Mouse (Mus musculus) liver, embryonic 11.5 days (tissue): ENCODE results near the gene Map4k4. TPM values are rescaled to one million over a fixed set of nuclear protein-coding genes. Genes with fewer than 3 reads are reported as not detected.

ENCODE experiments used
- ATAC-seq: fragments of 200-750 bp; cut with Nextera tagmentation; replicated peaks from 2 replicates; pipeline ENCODE4 v1.8.0; 2017; ENCODE audit warnings: moderate number of reproducible peaks, mild to moderate bottlenecking, moderate TSS enrichment, moderate library complexity; ENCODE audit not compliant: low FRiP score
- DNase-seq: peaks from one replicate; pipeline ENCODE4 v3.0.0-alpha.2; 2017; ENCODE audit warnings: low spot score
- H3K27ac ChIP-seq: fragments of 300-500 bp; sonication (generic); 2 replicates; pipeline ENCODE4 v1.5.1; 2014; ENCODE audit warnings: mild to moderate bottlenecking, low read depth, low read length, control low read depth
- H3K27me3 ChIP-seq: fragments of 300-500 bp; sonication (generic); replicated peaks from 2 replicates; pipeline ENCODE4 v1.6.1; 2014; ENCODE audit warnings: low read length, mixed read lengths; ENCODE audit not compliant: control insufficient read depth, insufficient read depth
- H3K36me3 ChIP-seq: fragments of 300-500 bp; sonication (generic); 2 replicates; pipeline ENCODE4 v1.6.1; 2014; ENCODE audit warnings: mild to moderate bottlenecking, low read length, moderate library complexity, mixed read lengths; ENCODE audit not compliant: control insufficient read depth, insufficient read depth
- H3K4me1 ChIP-seq: fragments of 300-500 bp; sonication (generic); replicated peaks from 2 replicates; pipeline ENCODE4 v1.6.1; 2014; ENCODE audit warnings: low read length, mixed read lengths; ENCODE audit not compliant: control insufficient read depth, insufficient read depth
- H3K4me2 ChIP-seq: fragments of 300-500 bp; sonication (generic); 2 replicates; pipeline ENCODE4 v1.6.1; 2014; ENCODE audit warnings: mild to moderate bottlenecking, control low read depth, moderate library complexity
- H3K4me3 ChIP-seq: fragments of 300-500 bp; sonication (generic); 2 replicates; pipeline ENCODE4 v1.5.1; 2014; ENCODE audit warnings: low read depth, low read length, control low read depth
- H3K9ac ChIP-seq: fragments of 300-500 bp; sonication (generic); 2 replicates; pipeline ENCODE4 v1.6.1; 2014; ENCODE audit warnings: low read depth, low read length, control low read depth
- H3K9me3 ChIP-seq: fragments of 300-500 bp; sonication (generic); 2 replicates; pipeline ENCODE4 v1.6.1; 2016; ENCODE audit warnings: low read length, inconsistent platforms, mixed read lengths; ENCODE audit not compliant: control insufficient read depth
- WGBS: fragments of 180-500 bp; shearing (Covaris S2); extraction: QIAGEN DNeasy Blood & Tissue Kit; methylation state at CpG from one replicate; pipeline ENCODE4 v1.1.7; 2014; 5-methylcytosine and 5-hydroxymethylcytosine counted together
- polyA plus RNA-seq: library from polyadenylated mRNA; unstranded; fragments of >200 nt; fragmentation: Nextera tagmentation; extraction: Ambion mirVana; gene quantifications from 2 replicates; pipeline ENCODE4 v1.2.1, GENCODE M21; 2014

Gene Map4k4
- polyA plus RNA-seq, 1 experiment from 2014 or later = 13.6 TPM

DNA sequence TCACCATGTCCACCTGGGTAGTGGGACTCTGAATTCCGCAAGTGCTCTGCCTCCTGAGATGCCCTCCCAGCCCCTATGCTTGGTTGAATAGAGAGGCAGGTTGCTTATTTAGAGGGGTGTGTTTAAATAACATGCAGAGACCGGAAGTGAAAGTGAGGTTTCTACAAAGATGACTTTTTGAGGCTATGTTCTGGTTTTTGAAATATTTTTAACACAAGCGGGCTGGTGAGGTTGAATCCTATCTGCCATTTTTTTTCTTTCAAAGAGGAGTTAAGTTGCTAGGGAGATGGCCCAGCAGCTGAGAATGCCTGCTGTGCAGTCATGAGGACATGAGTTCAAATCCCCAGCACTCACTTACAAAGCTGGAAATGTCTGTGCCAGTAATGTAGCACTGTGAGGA is 4.0 kb downstream of the Map4k4 start:
- no peak overlapping the region for H3K4me3 ChIP-seq
- WGBS = 91% methylated on average over 3 of the region's 3 CpGs
- ATAC-seq (no peak), DNase-seq (no peak)
- H3K9ac ChIP-seq = no peak overlapping the region
- no peak overlapping the region for H3K4me2 ChIP-seq
- 0 out of 2 replicates have a peak, but pooled peaks cover 4% of the 10 kb centered on the region for H3K27me3 ChIP-seq
- no peaks in the 10 kb centered on the region for H3K9me3 ChIP-seq
- no peak overlapping the region for H3K27ac ChIP-seq
- no peaks in the 10 kb centered on the region for H3K36me3 ChIP-seq
- peaks cover 14% of the 10 kb centered on the region for H3K4me1 ChIP-seq

DNA sequence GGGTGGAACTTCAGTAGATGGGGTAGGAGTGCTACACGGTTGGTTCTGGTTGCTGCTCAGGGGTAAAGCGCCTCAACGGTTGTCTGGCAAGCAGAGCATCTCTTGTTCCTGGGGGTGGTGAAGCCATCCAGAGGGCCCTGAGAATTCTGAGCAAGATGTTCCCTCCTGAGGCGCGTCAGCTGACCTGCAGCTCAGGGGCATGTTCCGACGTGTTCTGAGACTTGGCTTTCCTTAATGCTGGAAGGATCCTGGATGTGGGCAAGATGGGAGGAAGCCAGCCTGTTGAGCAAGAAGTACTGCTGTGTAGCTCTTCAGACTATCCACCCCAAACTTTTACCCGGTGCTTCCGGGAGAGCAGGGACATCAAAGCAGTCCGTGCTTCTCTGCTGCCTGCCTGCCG is 6.2 kb downstream of the Map4k4 start:
- Histone ChIP-seq H3K27me3 (no peaks in the 10 kb centered on the region), H3K4me2 (no peak overlapping the region), H3K4me3 (no peak overlapping the region), H3K36me3 (no peaks in the 10 kb centered on the region), H3K4me1 (peaks cover 10% of the 10 kb centered on the region; the same call in 1 of the 2 replicates), H3K9me3 (no peaks in the 10 kb centered on the region), H3K27ac (no peak overlapping the region), H3K9ac (no peak overlapping the region)
- DNase-seq (no peak), ATAC-seq (no peak)
- WGBS = 73% methylated on average over 11 of the region's 11 CpGs

GRCm38 (mm10) chr1:39908976-39909375 is 8.3 kb downstream of the Map4k4 start:
- Histone ChIP-seq H3K36me3 (no peaks in the 10 kb centered on the region), H3K9me3 (no peaks in the 10 kb centered on the region), H3K4me2 (no peak overlapping the region), H3K9ac (no peak overlapping the region), H3K4me1 (peaks cover 6% of the 10 kb centered on the region; the same call in 1 of the 2 replicates), H3K27ac (no peak overlapping the region), H3K4me3 (no peak overlapping the region), H3K27me3 (no peaks in the 10 kb centered on the region)
- DNase-seq (no peak), ATAC-seq (no peak)
- WGBS = 87% methylated on average over 2 of the region's 2 CpGs

- no peaks in the 10 kb centered on the region for H3K27me3 ChIP-seq
- H3K9ac ChIP-seq = no peak overlapping the region
- peaks cover 3% of the 10 kb centered on the region; the same call in 1 of the 2 replicates for H3K4me1 ChIP-seq
- 63% methylated on average over 3 of the region's 3 CpGs for WGBS
- peaks cover 5% of the 10 kb centered on the region for H3K36me3 ChIP-seq
- DNase-seq = no peak
- H3K4me2 ChIP-seq = no peak overlapping the region
- no peak overlapping the region for H3K4me3 ChIP-seq
- H3K27ac ChIP-seq = no peak overlapping the region
- peaks cover 4% of the 10 kb centered on the region; the same call in 1 of the 2 replicates for H3K9me3 ChIP-seq
- ATAC-seq = 0 out of 2 replicates have a peak, but pooled peaks have one; percentile 7
These were observed 10.7 kb downstream of the Map4k4 start for GRCm38 (mm10) chr1:39911446-39911845.

GRCm38 (mm10) chr1:39913256-39913655 is 12.5 kb downstream of the Map4k4 start:
- ATAC-seq = no peak
- no peak overlapping the region for H3K27ac ChIP-seq
- no peak for DNase-seq
- H3K36me3 ChIP-seq = peaks cover 5% of the 10 kb centered on the region
- H3K9ac ChIP-seq = no peak overlapping the region
- 77% methylated on average over 4 of the region's 4 CpGs for WGBS
- peaks cover 3% of the 10 kb centered on the region; the same call in 1 of the 2 replicates for H3K4me1 ChIP-seq
- no peak overlapping the region for H3K4me2 ChIP-seq
- H3K9me3 ChIP-seq = peaks cover 4% of the 10 kb centered on the region; the same call in 1 of the 2 replicates
- no peaks in the 10 kb centered on the region for H3K27me3 ChIP-seq
- H3K4me3 ChIP-seq = no peak overlapping the region

DNA sequence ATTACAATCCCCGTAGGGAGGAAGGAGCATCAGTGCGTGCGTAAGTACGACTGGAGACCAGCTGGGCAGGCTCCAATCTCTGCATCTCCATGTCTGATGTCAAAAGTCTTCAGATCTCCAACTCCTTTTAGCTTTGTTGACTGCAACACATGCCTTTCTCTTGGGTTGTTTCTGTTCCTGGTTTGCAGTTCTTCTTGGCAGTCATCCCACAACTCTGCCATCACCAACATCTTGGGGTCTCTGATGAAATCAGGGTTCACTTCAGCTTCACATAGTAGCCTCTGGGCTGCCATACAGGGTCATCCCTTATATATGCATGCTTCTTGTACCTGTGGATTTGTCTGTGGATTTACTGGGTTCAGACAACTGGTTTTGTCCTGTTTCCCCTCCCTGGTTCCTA is 15.4 kb downstream of the Map4k4 start:
- no peak overlapping the region for H3K4me3 ChIP-seq
- DNase-seq (no peak), ATAC-seq (no peak)
- H3K27ac ChIP-seq = no peak overlapping the region
- H3K27me3 ChIP-seq = no peaks in the 10 kb centered on the region
- WGBS = over 99% methylated on average over 4 of the region's 4 CpGs
- H3K36me3 ChIP-seq = peaks cover 5% of the 10 kb centered on the region
- peaks cover 5% of the 10 kb centered on the region for H3K4me1 ChIP-seq
- no peak overlapping the region for H3K9ac ChIP-seq
- H3K4me2 ChIP-seq = no peak overlapping the region
- H3K9me3 ChIP-seq = peaks cover 4% of the 10 kb centered on the region; the same call in 1 of the 2 replicates

- H3K9me3 ChIP-seq = peaks cover 4% of the 10 kb centered on the region; the same call in 1 of the 2 replicates
- peaks cover 5% of the 10 kb centered on the region for H3K36me3 ChIP-seq
- 82% methylated on average over 13 of the region's 13 CpGs for WGBS
- ATAC-seq (no peak), DNase-seq (no peak)
- H3K27ac ChIP-seq = no peak overlapping the region
- no peak overlapping the region for H3K4me3 ChIP-seq
- peaks cover 15% of the 10 kb centered on the region for H3K4me1 ChIP-seq
- no peaks in the 10 kb centered on the region for H3K27me3 ChIP-seq
- no peak overlapping the region for H3K4me2 ChIP-seq
- no peak overlapping the region for H3K9ac ChIP-seq
These were observed 17.3 kb downstream of the Map4k4 start for GRCm38 (mm10) chr1:39917855-39918516.

DNA sequence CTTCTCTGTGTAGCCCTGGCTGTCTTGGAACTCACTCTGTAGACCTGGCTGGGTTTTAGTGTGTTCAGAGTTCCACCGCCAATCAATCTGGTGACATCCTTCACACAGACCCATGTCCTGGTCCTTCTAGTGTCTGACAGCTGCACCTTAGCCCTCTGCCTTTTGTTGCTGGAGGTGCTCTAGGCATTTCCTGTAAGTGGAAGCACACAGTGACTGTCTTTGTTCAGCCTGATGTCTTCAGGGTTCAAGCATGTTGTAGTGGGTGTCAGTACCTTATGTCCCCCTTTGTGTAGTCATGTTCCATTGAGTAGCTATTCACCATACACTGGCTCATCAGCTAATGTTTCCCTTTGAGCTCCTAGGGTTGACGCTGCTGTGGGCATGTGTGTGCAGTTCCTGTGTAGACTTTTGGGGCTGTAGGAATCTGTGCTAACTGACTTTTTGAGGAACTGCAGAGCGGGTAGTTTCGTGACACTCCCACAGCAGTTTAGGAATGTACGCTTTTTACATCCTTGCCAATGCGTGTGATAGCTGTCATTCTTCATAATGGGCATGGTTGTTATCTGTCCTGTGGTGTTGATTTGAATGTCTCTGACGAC is 17.9 kb downstream of the Map4k4 start:
- Histone ChIP-seq H3K36me3 (peaks cover 5% of the 10 kb centered on the region), H3K27ac (no peak overlapping the region), H3K27me3 (no peaks in the 10 kb centered on the region), H3K4me2 (no peak overlapping the region), H3K9me3 (peaks cover 4% of the 10 kb centered on the region; the same call in 1 of the 2 replicates), H3K9ac (no peak overlapping the region), H3K4me3 (no peak overlapping the region), H3K4me1 (peaks cover 21% of the 10 kb centered on the region)
- no peak for DNase-seq
- ATAC-seq = no peak
- WGBS = 52% methylated on average over 7 of the region's 7 CpGs

DNA sequence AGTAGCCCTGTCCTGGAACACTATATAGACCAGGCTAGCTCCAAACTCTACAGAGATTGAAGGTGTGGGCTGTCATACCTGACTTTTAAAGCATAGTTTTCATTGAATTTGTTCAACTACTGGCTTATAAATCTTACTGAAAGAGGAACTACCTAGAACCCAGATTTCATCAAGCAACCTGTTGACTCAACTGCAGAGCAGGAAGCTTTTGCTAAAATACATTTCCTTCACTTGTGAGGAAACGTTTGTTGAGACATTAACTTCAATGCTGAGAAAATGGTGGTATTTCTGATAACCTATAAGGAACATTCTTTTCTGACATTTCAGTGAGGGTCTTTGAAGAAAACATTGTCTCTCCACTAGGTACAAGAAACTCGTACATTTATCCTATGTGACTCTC is 19.9 kb downstream of the Map4k4 start:
- H3K4me1 ChIP-seq = peaks cover 31% of the 10 kb centered on the region
- H3K27ac ChIP-seq = no peak overlapping the region
- 57% methylated on average over 2 of the region's 2 CpGs for WGBS
- DNase-seq (no peak), ATAC-seq (no peak)
- no peak overlapping the region for H3K4me3 ChIP-seq
- H3K36me3 ChIP-seq = no peaks in the 10 kb centered on the region
- H3K27me3 ChIP-seq = no peaks in the 10 kb centered on the region
- no peak overlapping the region for H3K9ac ChIP-seq
- H3K9me3 ChIP-seq = no peaks in the 10 kb centered on the region
- H3K4me2 ChIP-seq = no peak overlapping the region
